Mouse (Mus musculus): ENCODE data around the gene Vmn2r29.
"Not testable (repeated sequence)": the region's sequence is repeated elsewhere in the genome, so short reads cannot be mapped to it uniquely, and the experiment has no call there.

The Vmn2r29 gene

DNA sequence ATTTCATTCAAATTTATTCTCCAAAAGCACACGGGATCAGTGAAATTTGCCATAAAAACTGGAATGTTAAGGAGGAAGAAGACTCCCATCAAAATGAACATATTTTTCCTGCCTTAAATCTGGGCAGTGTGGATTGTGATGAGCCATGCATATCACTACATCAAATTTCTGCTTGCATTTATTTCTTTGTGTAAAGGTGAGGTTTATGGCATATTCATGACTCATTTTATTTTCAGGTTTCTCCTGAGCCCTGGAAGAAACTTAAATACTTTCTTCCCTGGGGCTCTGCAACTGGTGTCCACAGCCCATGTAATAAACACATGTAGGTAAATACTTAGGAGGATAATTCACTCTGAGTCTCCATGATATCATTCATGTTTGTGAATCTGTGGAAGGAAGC is at the start of gene Vmn2r29:
TSS of gene Vmn2r29 (minus strand) at position 101 of the 400 bp plus-strand sequence.
- in situ Hi-C loops (cut with MboI; ENCODE audit: low pct_unique_long_range_greater_than_20kb in 1 of 2, low sequenced_read_pairs in 2 of 2, unreplicated experiment in 1 of 2) = not testable (repeated sequence)

DNA sequence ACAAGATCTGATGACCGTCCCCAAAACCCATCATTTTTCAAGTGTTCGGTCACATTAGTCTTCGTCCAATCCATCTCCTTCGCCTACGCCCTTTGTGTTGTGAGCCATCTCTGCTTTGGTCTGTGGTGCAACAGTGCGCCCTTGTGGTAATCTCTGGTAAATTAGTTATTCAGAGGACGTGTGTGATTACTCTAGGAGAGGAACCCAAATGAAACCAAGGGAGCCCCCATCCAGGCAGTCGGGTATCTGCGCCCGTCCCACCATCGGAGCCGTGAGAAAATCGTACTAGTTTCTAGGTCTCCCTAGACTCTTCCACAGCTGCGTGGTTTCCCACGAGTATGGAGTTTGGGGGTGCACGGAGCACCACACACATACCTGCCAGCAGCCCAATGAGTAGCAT is 48.5 kb upstream of the Vmn2r29 start:
- in situ Hi-C loops (cut with MboI; ENCODE audit: low pct_unique_long_range_greater_than_20kb in 1 of 2, low sequenced_read_pairs in 2 of 2, unreplicated experiment in 1 of 2) = loop anchor here (10.0 to 25.0 kb wide), 10 partner anchors 101 to 933 kb away; partner anchors contain the start of genes Olfr1350 (in 1 of the 2), Zfp773 (in 1 of the 2), Zfp78 (in 1 of the 2) and Zim1 (in 1 of the 2)

GRCm38 (mm10) chr7:7281383-7281782 is 34.3 kb upstream of the Vmn2r29 start:
- in situ Hi-C loops (cut with MboI; ENCODE audit: low pct_unique_long_range_greater_than_20kb in 1 of 2, low sequenced_read_pairs in 2 of 2, unreplicated experiment in 1 of 2) = loop anchor here (10.0 to 25.0 kb wide), 7 partner anchors 107 to 919 kb away; partner anchors contain the start of genes Olfr1350 (in 1 of the 2), Zfp418 (in 1 of the 2), Zfp78 (in 1 of the 2) and Zim1 (in 1 of the 2)

DNA sequence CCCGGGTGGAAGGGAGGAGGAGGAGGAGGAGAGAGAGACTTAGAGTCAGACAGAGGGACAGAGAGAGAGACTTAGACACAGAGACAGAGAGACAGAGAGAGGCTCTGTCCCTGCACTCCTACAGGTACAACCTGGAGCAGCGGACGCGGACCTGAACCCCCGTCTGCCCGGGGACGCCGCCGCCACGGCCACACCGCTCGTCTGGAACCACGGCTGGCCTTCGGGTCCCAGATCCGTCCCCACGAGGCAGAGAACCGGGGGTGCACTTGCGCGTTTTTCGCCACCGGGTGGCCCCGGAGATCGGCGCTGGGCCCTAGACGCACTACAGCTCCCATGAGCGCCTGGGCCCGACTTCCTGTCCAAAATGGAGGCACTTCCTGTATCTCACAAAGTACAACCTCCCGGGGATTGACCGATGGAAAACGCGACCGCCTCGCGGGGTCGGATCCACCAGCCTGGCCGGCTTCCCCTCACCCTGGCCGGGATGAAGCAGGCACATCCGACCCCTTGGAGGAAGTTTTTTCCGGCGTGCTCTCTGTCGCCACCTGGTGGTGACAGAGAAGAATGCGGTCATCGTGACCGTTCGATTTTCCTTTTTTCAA is 30.9 kb upstream of the Vmn2r29 start, which contains the start of gene Gm45844:
TSS of gene Gm45844 (minus strand) at position 324 of the 602 bp plus-strand sequence.
- in situ Hi-C loops (cut with MboI; ENCODE audit: low pct_unique_long_range_greater_than_20kb in 1 of 2, low sequenced_read_pairs in 2 of 2, unreplicated experiment in 1 of 2) = loop anchor here (25.0 kb wide), 6 partner anchors 216 to 916 kb away; partner anchors contain the start of genes Olfr1350 (in 1 of the 2), Zfp78 (in 1 of the 2) and Zim1 (in 1 of the 2)

GRCm38 (mm10) chr7:7277556-7277955 is 30.4 kb upstream of the Vmn2r29 start:
- in situ Hi-C loops (cut with MboI; ENCODE audit: low pct_unique_long_range_greater_than_20kb in 1 of 2, low sequenced_read_pairs in 2 of 2, unreplicated experiment in 1 of 2) = loop anchor here (25.0 kb wide), 6 partner anchors 215 to 915 kb away; partner anchors contain the start of genes Olfr1350 (in 1 of the 2), Zfp78 (in 1 of the 2) and Zim1 (in 1 of the 2)

DNA sequence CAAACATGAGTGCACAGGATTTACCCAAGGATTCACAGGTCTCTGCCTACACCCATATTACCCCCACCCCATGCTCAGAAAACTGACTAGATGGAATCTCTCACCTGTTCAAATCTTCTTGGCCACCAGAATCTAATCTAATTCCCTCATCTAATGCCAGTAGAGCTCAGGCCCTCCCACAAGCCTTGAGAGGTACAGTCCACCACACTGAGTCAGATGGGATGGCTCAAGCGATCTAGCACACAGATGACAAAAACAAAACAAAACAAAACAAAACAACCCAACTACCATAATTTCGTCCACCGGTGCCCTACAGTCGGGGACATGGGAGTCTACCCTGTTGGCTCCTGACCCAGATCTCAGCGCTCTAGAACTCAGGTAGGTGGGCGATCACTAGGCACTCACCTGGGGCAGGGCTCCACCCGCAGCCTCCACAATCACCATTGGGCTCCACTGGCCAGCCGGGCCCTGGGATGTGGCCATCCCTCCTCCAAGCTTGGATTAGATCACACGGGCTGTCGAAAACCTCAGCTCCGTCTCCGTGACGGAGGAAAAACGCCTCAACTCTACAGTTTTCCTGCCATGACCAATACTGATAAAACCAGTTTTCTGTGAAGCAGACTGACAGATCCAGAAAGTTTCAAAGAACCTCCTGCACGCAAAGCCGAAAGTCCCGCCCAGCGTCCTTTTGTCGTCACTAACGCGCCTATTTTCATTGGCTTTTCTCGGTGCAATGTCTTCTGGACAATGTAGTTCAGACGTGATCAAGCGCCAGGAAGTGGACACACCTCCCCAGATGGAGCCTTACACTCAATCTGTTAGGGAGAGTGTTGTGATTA is 37.6 kb downstream of the Vmn2r29 start, which contains the start of gene Zfp772:
TSS of gene Zfp772 (minus strand) at position 686 of the 839 bp plus-strand sequence.
- in situ Hi-C loops (cut with MboI; ENCODE audit: low pct_unique_long_range_greater_than_20kb in 1 of 2, low sequenced_read_pairs in 2 of 2, unreplicated experiment in 1 of 2) = not testable (repeated sequence)

- in situ Hi-C loops (cut with MboI; ENCODE audit: low pct_unique_long_range_greater_than_20kb in 1 of 2, low sequenced_read_pairs in 2 of 2, unreplicated experiment in 1 of 2) = loop anchor here (25.0 kb wide), 3 partner anchors 476 to 601 kb away; no protein-coding TSS in a partner anchor
Observed at GRCm38 (mm10) chr7:7188191-7188942, 58.8 kb downstream of the Vmn2r29 start.

GRCm38 (mm10) chr7:7187417-7188190 is 59.5 kb downstream of the Vmn2r29 start:
- in situ Hi-C loops (cut with MboI; ENCODE audit: low pct_unique_long_range_greater_than_20kb in 1 of 2, low sequenced_read_pairs in 2 of 2, unreplicated experiment in 1 of 2) = loop anchor here (25.0 kb wide), 3 partner anchors 475 to 600 kb away; no protein-coding TSS in a partner anchor

GRCm38 (mm10) chr7:7185897-7186296 is 61.2 kb downstream of the Vmn2r29 start:
- in situ Hi-C loops (cut with MboI; ENCODE audit: low pct_unique_long_range_greater_than_20kb in 1 of 2, low sequenced_read_pairs in 2 of 2, unreplicated experiment in 1 of 2) = loop anchor here (25.0 kb wide), 3 partner anchors 474 to 599 kb away; no protein-coding TSS in a partner anchor

Measured in mouse embryonic stem cell (cell line).